Mouse (Mus musculus) intestine, embryonic 16.5 days (tissue): ENCODE data around the gene Cd80. TPM values are rescaled to one million over a fixed set of nuclear protein-coding genes. Genes with fewer than 3 reads are reported as not detected.
"Not testable (repeated sequence)": the region's sequence is repeated elsewhere in the genome, so short reads cannot be mapped to it uniquely, and the experiment has no call there.

Source experiments
- ATAC-seq: fragments of 200-750 bp; cut with Nextera tagmentation; 2 replicates; pipeline ENCODE4 v1.8.0; 2017; ENCODE audit warnings: moderate TSS enrichment, moderate library complexity
- H3K27ac ChIP-seq: fragments of 300-500 bp; sonication (generic); 2 replicates; pipeline ENCODE4 v1.5.1; 2014; ENCODE audit warnings: mild to moderate bottlenecking, low read length
- H3K27me3 ChIP-seq: fragments of 300-500 bp; sonication (generic); replicated peaks from 2 replicates; pipeline ENCODE4 v1.6.1; 2014; ENCODE audit warnings: low read length, control low read depth, mixed read lengths; ENCODE audit not compliant: control insufficient read depth, insufficient read depth
- H3K36me3 ChIP-seq: fragments of 300-500 bp; sonication (generic); 2 replicates; pipeline ENCODE4 v1.6.1; 2014; ENCODE audit warnings: low read length, control low read depth; ENCODE audit not compliant: control insufficient read depth, insufficient read depth
- H3K4me1 ChIP-seq: fragments of 300-500 bp; sonication (generic); 2 replicates; pipeline ENCODE4 v1.6.1; 2014; ENCODE audit warnings: low read length, control low read depth, mixed read lengths; ENCODE audit not compliant: control insufficient read depth, insufficient read depth
- H3K4me2 ChIP-seq: fragments of 300-500 bp; sonication (generic); 2 replicates; pipeline ENCODE4 v1.6.1; 2014; ENCODE audit warnings: low read depth, low read length, control low read depth
- H3K4me3 ChIP-seq: fragments of 300-500 bp; sonication (generic); 2 replicates; pipeline ENCODE4 v1.5.1; 2014; ENCODE audit warnings: mild to moderate bottlenecking, low read length
- H3K9ac ChIP-seq: fragments of 300-500 bp; sonication (generic); 2 replicates; pipeline ENCODE4 v1.6.1; 2014; ENCODE audit warnings: low read depth, low read length
- H3K9me3 ChIP-seq: fragments of 300-500 bp; sonication (generic); 2 replicates; pipeline ENCODE4 v1.6.1; 2016; ENCODE audit warnings: low read length, control low read depth; ENCODE audit not compliant: control insufficient read depth
- WGBS: fragments of 180-500 bp; shearing (Covaris S2); extraction: QIAGEN DNeasy Blood & Tissue Kit; methylation state at CpG from one replicate; pipeline ENCODE4 v1.1.7; 2014; 5-methylcytosine and 5-hydroxymethylcytosine counted together
- polyA plus RNA-seq: library from polyadenylated mRNA; unstranded; fragments of >200 nt; fragmentation: Nextera tagmentation; extraction: Ambion mirVana; gene quantifications from 2 replicates; pipeline ENCODE4 v1.2.1, GENCODE M21; 2015

Gene Cd80
- polyA plus RNA-seq, 1 experiment from 2014 or later: 0.18 TPM

DNA sequence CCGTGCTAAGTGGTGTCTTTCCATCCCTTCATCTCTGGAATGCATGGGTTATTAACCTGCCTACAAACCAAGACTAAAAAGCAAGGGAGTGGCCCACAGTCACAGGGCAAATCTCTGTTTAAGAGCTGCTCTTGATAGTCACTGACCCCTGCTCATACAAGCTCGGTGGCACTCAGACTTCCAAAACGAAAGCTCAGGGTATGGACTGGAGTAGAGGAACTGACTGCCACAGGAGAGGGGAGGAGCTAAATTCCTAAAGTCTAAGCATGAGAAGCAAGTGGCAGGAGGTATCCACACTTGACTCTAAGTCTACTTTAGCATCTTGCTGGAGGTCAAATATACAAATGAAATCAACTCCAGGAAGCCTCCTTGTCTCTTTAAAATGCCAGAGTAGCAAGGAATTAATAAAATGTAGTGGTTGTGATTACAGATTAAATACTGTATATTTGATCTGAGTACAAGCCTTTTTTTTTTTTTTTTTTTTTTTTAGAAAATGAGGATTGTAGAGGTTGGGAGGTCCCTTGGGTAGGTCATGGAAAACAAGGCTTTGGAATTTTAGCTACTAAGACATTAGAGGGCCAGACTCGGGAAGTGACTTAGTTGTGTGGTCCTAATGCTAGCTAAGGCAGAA is 20.4 kb downstream of the Cd80 start:
- ATAC-seq: no peak
- H3K4me1 ChIP-seq: 0 out of 2 replicates have a peak, but pooled peaks cover 2% of the 10 kb centered on the region
- WGBS: 56% methylated on average over 4 of the region's 4 CpGs
- no peak overlapping the region; the same call in 1 of the 2 replicates for H3K9ac ChIP-seq
- no peaks in the 10 kb centered on the region for H3K9me3 ChIP-seq
- peak overlapping the region; percentile 83; the same call in 1 of the 2 replicates for H3K4me2 ChIP-seq
- H3K27me3 ChIP-seq: no peaks in the 10 kb centered on the region
- no peak overlapping the region for H3K27ac ChIP-seq
- H3K36me3 ChIP-seq: no peaks in the 10 kb centered on the region
- peak overlapping the region; percentile 49; the same call in 1 of the 2 replicates for H3K4me3 ChIP-seq

- peak overlapping the region; percentile 83 for H3K4me2 ChIP-seq
- H3K9me3 ChIP-seq: no peaks in the 10 kb centered on the region
- peak; percentile 63 for ATAC-seq
- 0 out of 2 replicates have a peak, but pooled peaks cover 2% of the 10 kb centered on the region for H3K4me1 ChIP-seq
- H3K9ac ChIP-seq: peak overlapping the region; percentile 66
- no peaks in the 10 kb centered on the region for H3K36me3 ChIP-seq
- peak overlapping the region; percentile 49 for H3K4me3 ChIP-seq
- no peak overlapping the region; the same call in 1 of the 2 replicates for H3K27ac ChIP-seq
- WGBS: 6% methylated on average over 34 of the region's 34 CpGs
- no peaks in the 10 kb centered on the region for H3K27me3 ChIP-seq
Observed at GRCm38 (mm10) chr16:38476312-38477240, 21.2 kb downstream of the Cd80 start.

DNA sequence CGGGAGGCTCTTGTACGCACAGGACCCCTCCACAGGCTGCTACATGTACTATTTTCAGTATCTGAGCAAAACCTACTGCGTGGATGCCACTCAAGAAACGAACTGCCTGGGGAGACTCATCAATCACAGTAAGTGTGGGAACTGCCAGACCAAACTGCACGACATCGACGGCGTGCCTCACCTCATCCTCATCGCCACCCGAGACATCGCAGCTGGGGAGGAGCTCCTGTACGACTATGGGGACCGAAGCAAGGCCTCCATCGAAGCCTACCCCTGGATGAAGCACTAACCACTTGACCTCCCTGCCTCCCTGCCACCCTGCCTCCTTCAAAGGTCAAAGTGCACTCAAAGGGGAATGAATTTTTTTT is 21.9 kb downstream of the Cd80 start:
- H3K27me3 ChIP-seq, H3K9me3 ChIP-seq, H3K4me1 ChIP-seq, H3K27ac ChIP-seq, H3K36me3 ChIP-seq: not testable (repeated sequence)
- peak overlapping the region; percentile 66 for H3K9ac ChIP-seq
- peak overlapping the region; percentile 49 for H3K4me3 ChIP-seq
- peak overlapping the region; percentile 83 for H3K4me2 ChIP-seq
- 35% methylated on average over 14 of the region's 14 CpGs for WGBS
- ATAC-seq: 0 out of 2 replicates have a peak, but pooled peaks have one; percentile 5

DNA sequence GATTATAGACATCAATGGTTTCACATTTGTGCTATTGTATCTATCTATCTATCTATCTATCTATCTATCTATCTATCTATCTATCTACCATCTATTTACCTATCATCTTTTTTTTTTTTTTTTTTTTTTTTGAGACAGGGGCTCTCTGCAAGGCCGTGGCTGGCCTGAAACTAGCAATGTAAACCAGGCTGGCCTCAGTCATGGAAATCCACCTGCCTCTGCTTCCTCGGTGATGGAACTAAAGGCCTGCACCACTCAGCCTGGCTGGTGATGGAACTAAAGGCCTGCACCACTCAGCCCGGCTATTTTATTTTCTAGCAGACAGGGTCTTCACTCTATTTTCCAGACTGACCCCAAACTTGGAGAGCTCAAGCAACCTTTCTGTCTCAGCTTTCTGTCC is 22.9 kb downstream of the Cd80 start:
- Histone ChIP-seq H3K4me1 (peaks cover 3% of the 10 kb centered on the region; the same call in 1 of the 2 replicates), H3K9me3 (no peaks in the 10 kb centered on the region), H3K27ac (no peak overlapping the region), H3K4me3 (no peak overlapping the region), H3K9ac (no peak overlapping the region), H3K27me3 (no peaks in the 10 kb centered on the region), H3K36me3 (no peaks in the 10 kb centered on the region), H3K4me2 (no peak overlapping the region)
- WGBS: 94% methylated on average over 3 of the region's 3 CpGs
- ATAC-seq: no peak

GRCm38 (mm10) chr16:38481327-38481726 is 26.0 kb downstream of the Cd80 start:
- Histone ChIP-seq H3K36me3 (no peaks in the 10 kb centered on the region), H3K9ac (no peak overlapping the region), H3K4me1 (peaks cover 4% of the 10 kb centered on the region; the same call in 1 of the 2 replicates), H3K9me3 (no peaks in the 10 kb centered on the region), H3K4me2 (no peak overlapping the region), H3K27me3 (0 out of 2 replicates have a peak, but pooled peaks cover 5% of the 10 kb centered on the region), H3K4me3 (no peak overlapping the region), H3K27ac (no peak overlapping the region)
- no peak for ATAC-seq
- WGBS: 78% methylated on average over 4 of the region's 4 CpGs

DNA sequence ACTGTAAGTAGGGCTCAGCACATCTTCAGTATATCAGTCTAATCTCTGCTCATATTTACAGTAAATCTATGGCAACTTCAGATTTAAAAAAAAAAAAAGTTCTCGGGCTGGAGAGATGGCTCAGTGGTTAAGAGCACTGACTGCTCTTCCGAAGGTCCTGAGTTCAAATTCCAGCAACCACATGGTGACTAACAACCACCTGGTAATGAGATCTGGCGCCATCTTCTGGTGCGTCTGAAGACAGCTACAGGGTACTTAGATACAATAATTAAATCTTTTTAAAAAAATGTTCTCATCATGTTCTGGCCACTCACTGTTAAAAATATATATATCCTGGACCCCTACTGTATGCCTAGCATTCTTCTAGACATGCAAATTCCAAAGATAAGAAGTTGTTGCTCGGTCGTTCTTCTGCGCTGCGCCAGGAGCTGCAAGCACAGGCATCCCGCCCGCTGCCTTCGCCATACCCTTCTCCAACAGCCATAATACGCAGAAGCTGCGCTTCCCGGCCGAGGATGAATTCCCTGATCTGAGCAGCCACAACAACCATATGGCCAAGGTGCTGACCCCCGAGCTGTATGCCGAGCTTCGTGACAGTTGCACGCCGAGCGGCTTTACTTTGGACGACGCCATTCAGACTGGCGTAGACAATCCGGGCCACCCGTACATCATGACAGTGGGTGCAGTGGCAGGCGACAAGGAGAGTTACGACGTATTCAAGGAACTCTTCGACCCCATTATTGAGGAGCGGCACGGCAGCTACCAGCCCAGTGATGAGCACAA is 27.6 kb downstream of the Cd80 start:
- no peaks in the 10 kb centered on the region for H3K9me3 ChIP-seq
- WGBS: 18% methylated on average over 32 of the region's 32 CpGs
- H3K27me3 ChIP-seq: 0 out of 2 replicates have a peak, but pooled peaks cover 5% of the 10 kb centered on the region
- H3K36me3 ChIP-seq: no peaks in the 10 kb centered on the region
- H3K4me2 ChIP-seq: peak overlapping the region; percentile 78
- peak overlapping the region; percentile 42 for H3K4me3 ChIP-seq
- H3K9ac ChIP-seq: peak overlapping the region; percentile 55
- ATAC-seq: peak; percentile 55
- H3K27ac ChIP-seq: no peak overlapping the region
- peaks cover 2% of the 10 kb centered on the region; the same call in 1 of the 2 replicates for H3K4me1 ChIP-seq

DNA sequence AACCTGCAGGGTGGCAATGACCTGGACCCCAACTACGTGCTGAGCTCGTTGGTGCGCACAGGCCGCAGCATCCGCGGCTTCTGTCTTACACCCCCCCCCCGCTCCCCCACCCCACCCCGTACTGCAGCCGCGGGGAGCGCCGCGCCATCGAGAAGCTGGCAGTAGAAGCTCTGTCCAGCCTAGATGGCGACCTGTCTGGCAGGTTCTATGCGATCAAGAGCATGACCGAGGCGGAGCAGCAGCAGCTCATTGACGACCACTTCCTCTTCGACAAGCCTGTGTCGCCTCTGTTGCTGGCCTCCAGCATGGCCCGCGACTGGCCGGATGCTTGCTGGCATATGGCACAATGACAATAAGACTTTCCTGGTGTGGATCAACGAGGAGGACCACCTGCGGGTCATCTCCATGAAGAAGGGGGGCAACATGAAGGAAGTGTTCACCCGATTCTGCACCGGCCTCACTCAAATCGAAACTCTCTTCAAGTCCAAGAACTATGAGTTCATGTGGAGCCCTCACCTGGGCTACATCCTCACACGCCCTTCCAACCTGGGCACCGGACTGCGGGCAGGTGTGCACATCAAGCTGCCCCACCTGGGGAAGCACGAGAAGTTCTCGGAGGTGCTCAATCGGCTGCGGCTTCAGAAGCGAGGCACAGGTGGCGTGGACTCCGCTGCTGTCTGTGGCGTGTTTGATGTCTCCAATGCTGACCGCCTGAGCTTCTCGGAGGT is 28.4 kb downstream of the Cd80 start:
- Histone ChIP-seq H3K27me3 (0 out of 2 replicates have a peak, but pooled peaks cover 5% of the 10 kb centered on the region), H3K4me1 (peaks cover 2% of the 10 kb centered on the region; the same call in 1 of the 2 replicates), H3K4me2 (peak overlapping the region; percentile 78), H3K9ac (peak overlapping the region; percentile 55), H3K27ac (no peak overlapping the region), H3K4me3 (peak overlapping the region; percentile 42), H3K36me3 (no peaks in the 10 kb centered on the region), H3K9me3 (no peaks in the 10 kb centered on the region)
- WGBS: 22% methylated on average over 41 of the region's 42 CpGs
- ATAC-seq: peak; percentile 68

DNA sequence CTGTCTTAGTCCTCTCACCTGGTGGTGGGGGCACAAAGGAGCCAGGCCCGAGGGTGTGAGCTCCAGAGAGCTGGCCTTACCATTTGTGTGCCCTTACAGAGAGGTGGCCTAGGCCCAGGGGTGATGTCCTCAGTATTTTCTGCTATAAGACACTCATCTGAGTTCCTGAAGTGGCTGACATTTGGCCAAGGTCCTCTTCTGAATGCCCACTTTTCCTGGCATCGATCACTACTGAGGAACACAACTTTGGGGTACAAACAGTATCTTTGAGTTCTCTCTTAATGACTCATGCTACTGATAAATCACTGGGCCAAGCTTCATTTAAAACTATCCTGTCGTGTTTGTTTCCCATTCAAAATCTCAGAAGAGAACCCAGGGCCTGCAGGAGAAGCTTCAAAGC is 37.2 kb downstream of the Cd80 start:
- ATAC-seq: no peak
- Histone ChIP-seq H3K4me3 (no peak overlapping the region), H3K36me3 (peaks cover 3% of the 10 kb centered on the region; the same call in 1 of the 2 replicates), H3K4me1 (no peaks in the 10 kb centered on the region), H3K27ac (no peak overlapping the region), H3K9ac (no peak overlapping the region), H3K27me3 (no peaks in the 10 kb centered on the region), H3K9me3 (no peaks in the 10 kb centered on the region), H3K4me2 (no peak overlapping the region)
- WGBS: 80% methylated on average over 3 of the region's 3 CpGs
